Mouse (Mus musculus) v-Abl transformed pro-B cells (cell line): ENCODE data around the gene Gm44965.
"Not testable (repeated sequence)": the region's sequence is repeated elsewhere in the genome, so short reads cannot be mapped to it uniquely, and the experiment has no call there.

Experiments used
- in situ Hi-C, 2 experiments: fragments of 400-800 bp; cut with MboI; formaldehyde crosslinking; loops; one replicate each; pipeline ENCODE4 v1.15.1; 2025; ENCODE audit not compliant: unreplicated experiment in 2 of 2

The Gm44965 gene

DNA sequence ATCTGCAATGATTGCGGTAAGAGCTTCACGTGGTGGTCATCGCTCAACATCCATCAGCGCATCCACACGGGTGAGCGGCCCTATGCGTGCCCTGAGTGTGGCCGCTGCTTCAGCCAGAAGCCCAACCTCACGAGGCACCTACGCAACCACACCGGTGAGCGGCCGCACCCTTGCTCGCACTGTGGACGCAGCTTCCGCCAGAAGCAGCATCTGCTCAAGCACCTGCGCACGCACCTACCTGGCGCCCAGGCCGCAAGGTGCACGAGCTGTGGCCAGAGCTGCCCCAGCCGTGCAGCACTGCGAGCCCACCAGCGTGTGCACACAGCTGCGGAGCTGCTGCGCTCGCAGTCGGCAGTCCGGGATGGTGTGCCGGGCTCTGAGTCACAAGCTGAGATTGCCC is 26.3 kb downstream of the Gm44965 start:
- in situ Hi-C loops: no loop called here

GRCm38 (mm10) chr6:48622186-48622843 is 28.6 kb downstream of the Gm44965 start:
- in situ Hi-C loops: not testable (repeated sequence)

DNA sequence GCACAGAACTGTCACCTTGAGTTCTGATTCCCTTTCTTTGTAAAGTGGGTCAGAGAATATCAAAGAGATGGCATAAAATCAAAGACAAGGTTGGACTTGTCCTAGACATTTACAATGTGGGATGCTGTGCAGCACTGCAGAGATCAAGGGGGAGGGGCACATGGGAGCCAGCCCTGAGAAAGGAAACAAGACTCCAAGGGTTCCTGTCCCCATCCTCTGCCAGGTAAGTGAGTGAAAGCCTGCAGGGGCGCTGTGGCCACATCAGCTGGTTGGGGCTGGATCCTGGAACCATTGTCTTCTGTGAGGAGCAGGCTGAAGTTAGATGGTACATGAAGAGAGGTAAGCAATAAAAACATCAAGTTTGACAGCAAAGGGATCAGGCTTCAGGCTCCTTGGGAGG is 29.7 kb downstream of the Gm44965 start:
- in situ Hi-C loops: no loop called here

DNA sequence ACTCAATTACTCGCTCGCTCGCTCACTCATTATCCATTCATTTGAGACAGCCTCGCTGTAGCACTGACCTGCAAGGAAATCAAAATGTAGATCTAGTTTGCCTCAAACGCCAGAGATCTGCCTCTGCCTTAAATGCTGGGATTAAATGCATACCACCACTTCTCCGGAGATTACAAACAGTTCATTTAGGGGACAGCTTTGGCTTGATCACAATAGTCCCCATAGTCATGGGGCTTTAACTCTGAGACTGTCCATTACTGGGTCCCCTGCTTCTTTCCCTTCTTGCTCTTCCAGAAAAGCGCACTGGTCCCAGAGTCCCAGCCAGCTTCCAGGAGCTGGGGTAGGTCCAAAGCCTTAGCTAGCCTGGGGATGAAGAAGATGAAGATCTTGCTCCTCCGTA is 32.7 kb downstream of the Gm44965 start, which contains the start of gene AI854703:
AI854703 (plus strand) TSS at position 301 of the 400 bp plus-strand sequence.
- in situ Hi-C loops: loop anchor here (25.0 kb wide), 2 partner anchors 411 to 761 kb away; partner anchors contain the start of genes Gpnmb (in 1 of the 2) and Stk31 (in 1 of the 2)

DNA sequence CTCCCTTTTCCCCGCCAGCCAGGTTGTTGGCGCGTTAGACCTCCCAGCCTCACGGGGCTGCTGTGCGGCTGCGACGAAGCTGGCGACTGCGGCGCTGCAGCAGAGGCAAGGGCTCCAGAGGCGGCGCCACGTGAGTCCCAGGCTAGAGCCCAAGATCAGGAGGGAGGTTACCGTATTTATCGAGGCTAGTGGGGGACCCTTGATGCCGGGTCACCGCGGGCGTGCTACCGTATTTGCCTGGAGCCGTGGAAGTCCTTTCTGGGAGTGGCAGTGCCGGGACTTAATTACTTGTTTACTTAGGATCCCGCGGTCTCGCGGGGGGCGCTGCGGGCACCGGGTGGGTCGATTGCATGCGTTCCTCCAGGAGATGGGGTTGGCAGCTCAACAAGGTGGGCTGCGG is 33.2 kb downstream of the Gm44965 start:
- in situ Hi-C loops: loop anchor here (25.0 kb wide), 2 partner anchors 410 to 760 kb away; partner anchors contain the start of genes Gpnmb (in 1 of the 2) and Stk31 (in 1 of the 2)

GRCm38 (mm10) chr6:48627511-48627924 is 33.8 kb downstream of the Gm44965 start:
- in situ Hi-C loops: loop anchor here (25.0 kb wide), 2 partner anchors 410 to 760 kb away; partner anchors contain the start of genes Gpnmb (in 1 of the 2) and Stk31 (in 1 of the 2)

DNA sequence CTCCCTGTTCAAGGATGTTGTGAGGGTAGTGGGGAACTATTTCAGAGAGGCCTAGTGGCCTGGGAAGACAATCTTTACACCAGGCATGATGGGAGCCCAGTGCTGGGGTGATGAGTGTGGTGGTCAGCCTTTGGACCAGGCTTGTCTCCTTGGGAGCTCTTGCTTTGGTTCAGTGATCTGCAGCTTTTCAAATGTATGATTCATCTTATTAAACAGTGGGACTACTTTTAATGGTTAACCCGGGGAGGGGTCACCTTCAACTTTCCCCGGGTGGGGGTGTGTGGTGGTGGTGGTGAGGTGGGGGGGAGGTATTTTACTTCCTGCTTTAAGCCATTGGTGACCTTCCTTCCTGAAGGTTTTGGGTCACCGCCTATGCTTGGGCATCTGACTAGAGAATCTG is 34.6 kb downstream of the Gm44965 start:
- in situ Hi-C loops: loop anchor here (25.0 kb wide), 2 partner anchors 409 to 759 kb away; partner anchors contain the start of genes Gpnmb (in 1 of the 2) and Stk31 (in 1 of the 2)

DNA sequence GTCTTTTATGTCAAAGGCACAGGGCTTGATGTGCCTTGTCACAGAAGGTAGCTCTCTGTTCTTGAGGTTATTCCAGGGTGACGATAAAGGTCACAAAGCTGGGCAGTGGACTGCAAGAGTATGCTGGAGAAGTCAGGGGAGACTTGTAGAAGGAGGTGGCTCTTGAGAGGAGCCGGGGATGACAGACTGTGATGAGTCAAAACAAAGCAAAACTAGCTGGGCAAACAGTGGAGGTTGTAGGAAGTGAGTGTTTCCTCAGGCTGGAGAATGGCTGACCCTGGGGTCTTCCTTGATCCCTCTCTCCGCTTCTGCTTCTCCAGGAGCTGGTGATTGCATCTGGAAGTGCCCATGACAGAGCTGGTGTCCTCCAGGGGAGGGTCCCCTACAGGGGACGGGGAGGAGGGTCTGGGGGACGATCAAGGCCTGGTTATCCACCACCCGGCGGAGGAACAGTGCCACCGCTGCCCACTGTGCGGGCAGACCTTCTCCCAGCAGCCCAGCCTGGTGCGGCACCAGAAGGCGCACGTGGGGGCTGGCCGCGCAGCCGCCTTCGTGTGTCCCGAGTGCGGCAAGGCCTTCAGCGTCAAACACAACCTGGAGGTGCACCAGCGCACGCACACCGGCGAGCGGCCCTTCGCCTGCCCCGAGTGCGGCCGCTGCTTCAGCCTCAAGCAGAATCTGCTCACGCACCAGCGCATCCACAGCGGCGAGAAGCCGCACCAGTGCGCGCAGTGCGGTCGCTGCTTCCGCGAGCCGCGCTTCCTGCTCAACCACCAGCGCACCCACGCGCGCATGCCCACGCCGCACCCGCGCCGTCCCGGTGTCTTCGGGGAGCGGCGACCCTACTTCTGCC is 35.3 kb downstream of the Gm44965 start:
- in situ Hi-C loops: loop anchor here (25.0 kb wide), 2 partner anchors 408 to 758 kb away; partner anchors contain the start of genes Gpnmb (in 1 of the 2) and Stk31 (in 1 of the 2)

DNA sequence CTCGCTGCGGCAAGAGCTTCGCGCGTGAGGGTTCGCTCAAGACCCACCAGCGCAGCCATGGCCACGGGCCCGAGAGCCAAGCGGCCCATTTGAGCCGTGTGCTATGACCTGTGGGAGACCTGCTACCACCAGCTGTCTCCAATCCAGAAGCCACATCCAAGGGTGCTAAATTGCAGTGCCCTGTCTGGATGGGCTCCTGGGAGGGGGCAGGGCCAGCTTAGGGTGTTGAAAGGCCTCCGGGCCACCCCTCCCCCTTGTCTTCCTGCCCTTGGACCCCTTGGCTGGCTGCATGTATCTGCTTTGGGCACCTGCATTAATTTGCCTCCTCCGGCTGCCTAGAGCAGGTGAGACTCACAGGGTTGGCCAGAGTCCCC is 35.9 kb downstream of the Gm44965 start:
- in situ Hi-C loops: loop anchor here (10.0 to 25.0 kb wide), 4 partner anchors 408 to 765 kb away; partner anchors contain the start of genes Stk31 (in 2 of the 2) and Gpnmb (in 1 of the 2)

DNA sequence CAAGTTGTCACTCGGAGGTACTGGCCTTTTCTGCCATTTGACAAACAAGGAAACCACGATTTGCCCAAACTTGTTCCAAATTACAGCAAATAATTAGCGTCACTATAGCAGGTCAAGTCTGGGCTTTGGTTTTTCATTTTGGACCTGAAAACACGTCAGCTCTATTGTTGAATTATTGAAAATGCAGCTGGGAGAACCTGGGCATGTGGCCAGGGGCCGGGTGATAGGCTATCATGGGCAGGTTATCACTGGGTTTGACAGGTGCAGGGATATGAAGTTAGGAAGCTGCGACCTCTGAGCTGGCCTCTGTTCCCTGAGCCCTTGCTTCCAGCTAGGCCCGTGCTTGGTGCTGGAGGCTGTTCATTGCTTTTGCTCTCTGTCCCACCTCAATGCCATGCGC is 37.1 kb downstream of the Gm44965 start:
- in situ Hi-C loops: loop anchor here (10.0 to 25.0 kb wide), 4 partner anchors 406 to 764 kb away; partner anchors contain the start of genes Stk31 (in 2 of the 2) and Gpnmb (in 1 of the 2)

DNA sequence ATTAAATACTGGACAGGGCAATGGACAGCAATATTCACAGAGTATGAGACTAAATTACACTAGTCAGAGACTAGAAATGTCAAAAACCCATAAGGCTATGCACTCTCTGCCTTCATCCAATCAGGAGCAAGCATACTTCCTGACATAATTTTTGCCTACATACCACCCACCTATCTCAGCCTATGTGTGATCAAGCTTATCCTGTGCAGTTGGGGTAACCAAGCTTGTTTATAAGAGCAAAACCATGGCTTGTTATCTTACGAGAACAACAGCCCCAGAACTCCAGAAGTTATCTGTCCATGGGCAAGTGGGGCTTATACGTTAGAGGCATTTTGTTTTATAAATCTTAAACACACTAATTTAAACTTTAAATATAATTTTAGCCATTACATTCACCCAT is 41.4 kb downstream of the Gm44965 start:
- in situ Hi-C loops: loop anchor here (5.0 to 25.0 kb wide), 5 partner anchors 402 to 760 kb away; partner anchors contain the start of genes Stk31 (in 2 of the 2) and Gpnmb (in 1 of the 2)

DNA sequence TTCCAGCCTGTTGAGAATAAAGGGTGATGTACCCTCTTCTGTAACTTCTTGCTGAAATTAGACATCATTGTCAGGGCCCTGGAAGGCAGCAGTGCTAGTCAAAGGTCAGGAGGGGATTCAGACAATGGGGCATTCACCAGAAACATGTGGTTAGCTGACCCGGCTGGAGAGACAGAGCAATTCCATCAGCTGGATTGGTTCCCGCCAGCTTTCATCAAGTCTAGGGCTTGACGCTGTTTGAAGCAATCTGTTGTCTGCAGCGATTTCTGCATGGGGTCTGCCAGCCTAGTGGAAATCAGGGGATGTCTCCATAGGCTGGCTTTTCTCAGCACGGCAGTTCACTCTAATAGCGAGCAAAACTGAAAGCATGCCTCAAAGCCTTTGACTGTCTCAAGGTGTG is 42.8 kb downstream of the Gm44965 start:
- in situ Hi-C loops: loop anchor here (5.0 to 25.0 kb wide), 5 partner anchors 401 to 758 kb away; partner anchors contain the start of genes Stk31 (in 2 of the 2) and Gpnmb (in 1 of the 2)

GRCm38 (mm10) chr6:48637811-48638500 is 44.2 kb downstream of the Gm44965 start:
- in situ Hi-C loops: loop anchor here (5.0 to 25.0 kb wide), 5 partner anchors 399 to 757 kb away; partner anchors contain the start of genes Stk31 (in 2 of the 2) and Gpnmb (in 1 of the 2)

GRCm38 (mm10) chr6:48638553-48638952 is 44.8 kb downstream of the Gm44965 start:
- in situ Hi-C loops: loop anchor here (5.0 to 25.0 kb wide), 5 partner anchors 399 to 756 kb away; partner anchors contain the start of genes Stk31 (in 2 of the 2) and Gpnmb (in 1 of the 2)

DNA sequence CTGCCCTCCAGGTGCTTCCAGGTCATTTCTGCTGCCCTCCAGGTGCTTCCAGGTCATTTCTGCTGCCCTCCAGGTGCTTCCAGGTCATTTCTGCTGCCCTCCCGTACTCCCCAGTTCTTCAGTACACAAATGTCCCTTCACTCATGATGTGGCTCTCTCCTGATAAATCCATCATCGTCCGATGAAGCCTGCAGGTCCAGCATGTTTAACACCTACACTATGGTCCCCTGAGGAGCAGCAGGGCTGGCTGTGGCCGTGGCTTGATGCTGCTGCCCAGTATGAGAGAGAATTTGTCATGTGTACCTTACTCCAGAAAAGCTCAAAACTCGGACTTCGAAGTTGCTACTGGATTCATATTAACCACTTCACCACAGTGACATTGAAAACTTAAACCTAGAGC is 47.6 kb downstream of the Gm44965 start:
- in situ Hi-C loops: loop anchor here (5.0 to 25.0 kb wide), 5 partner anchors 59 to 746 kb away; partner anchors contain the start of genes Atp6v0e2 (in 1 of the 2), Gpnmb (in 1 of the 2) and Stk31 (in 1 of the 2)

DNA sequence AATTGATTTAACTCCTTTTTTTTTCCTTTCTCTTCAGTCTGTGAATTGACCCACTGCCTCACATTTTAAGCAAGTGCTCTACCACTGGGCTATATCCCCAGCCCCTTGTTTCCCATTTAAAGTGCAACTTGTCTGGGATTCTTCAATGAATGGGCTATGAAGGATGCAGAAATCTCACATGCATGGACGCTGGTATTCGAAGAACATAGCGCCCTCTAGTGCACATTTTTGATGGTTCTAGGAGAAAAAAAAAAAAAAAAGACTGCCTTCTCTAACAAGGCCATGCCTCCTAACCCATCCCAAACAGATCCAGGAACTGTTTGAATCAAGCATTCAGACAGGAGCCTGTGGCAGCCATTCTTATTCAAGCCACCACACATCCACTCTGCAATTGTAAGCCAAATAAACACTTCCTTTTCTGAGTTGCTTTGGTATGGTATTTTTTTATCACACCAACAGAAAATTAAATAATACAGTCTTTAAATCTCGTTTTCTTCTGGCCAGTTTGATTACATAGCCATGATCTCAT is 49.1 kb downstream of the Gm44965 start:
- in situ Hi-C loops: loop anchor here (5.0 to 25.0 kb wide), 5 partner anchors 61 to 744 kb away; partner anchors contain the start of genes Atp6v0e2 (in 1 of the 2), Gpnmb (in 1 of the 2) and Stk31 (in 1 of the 2)

DNA sequence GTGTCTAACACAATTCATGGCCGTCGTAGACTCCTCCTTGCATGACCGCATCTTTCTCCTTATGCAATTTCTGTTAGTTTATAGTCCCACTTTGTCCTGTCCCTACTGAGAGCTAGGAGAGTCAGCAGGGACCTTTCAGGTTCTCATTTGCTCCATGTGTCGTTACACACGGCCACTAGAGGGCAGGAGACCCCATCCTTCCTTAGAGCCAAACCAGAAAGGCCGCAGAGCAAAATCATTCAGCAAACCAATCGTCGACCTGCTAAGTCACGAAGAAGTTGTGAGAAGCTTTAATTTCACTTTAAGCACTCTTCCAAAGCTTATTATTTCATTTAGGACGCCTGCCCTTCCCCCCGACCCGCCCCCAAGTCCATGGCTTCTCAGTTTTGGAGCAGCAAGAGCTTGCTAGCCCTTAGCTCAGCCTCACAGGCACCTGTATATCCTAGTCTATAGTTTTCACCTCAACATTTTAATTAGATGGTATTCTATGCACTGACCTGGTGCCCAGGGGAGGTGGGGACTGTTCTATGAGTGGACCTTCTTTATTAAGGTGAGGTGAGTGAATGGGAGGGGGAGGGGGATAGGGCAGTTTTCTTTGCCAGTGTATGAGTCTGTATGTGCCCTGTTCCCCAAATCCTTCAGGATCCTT is 52.0 kb downstream of the Gm44965 start:
- in situ Hi-C loops: loop anchor here (5.0 to 25.0 kb wide), 9 partner anchors 47 to 742 kb away; partner anchors contain the start of genes Gimap3 (in 2 of the 2), Gimap5 (in 1 of the 2), Gpnmb (in 1 of the 2) and Stk31 (in 1 of the 2)

- in situ Hi-C loops: loop anchor here (5.0 to 25.0 kb wide), 9 partner anchors 46 to 741 kb away; partner anchors contain the start of genes Gimap3 (in 2 of the 2), Gimap5 (in 1 of the 2), Gpnmb (in 1 of the 2) and Stk31 (in 1 of the 2)
These were observed 52.6 kb downstream of the Gm44965 start for GRCm38 (mm10) chr6:48646309-48646690.
